Mouse (Mus musculus) limb, embryonic 11.5 days (tissue): ENCODE data around the gene Aasdhppt. TPM values are rescaled to one million over a fixed set of nuclear protein-coding genes. Genes with fewer than 3 reads are reported as not detected.
A peak's percentile ranks its signal among the peaks of the same experiment; 100 is the strongest.

ENCODE experiments used
- ATAC-seq: fragments of 200-750 bp; cut with Nextera tagmentation; 2 replicates; pipeline ENCODE4 v1.8.0; 2017; ENCODE audit warnings: low read depth; ENCODE audit not compliant: insufficient number of reproducible peaks, low FRiP score, low TSS enrichment
- DNase-seq: peaks from one replicate; pipeline ENCODE4 v3.0.0-alpha.2; 2015; ENCODE audit warnings: low spot score
- H3K27ac ChIP-seq: fragments of 300-500 bp; sonication (generic); replicated peaks from 2 replicates; pipeline ENCODE4 v1.5.1; 2014; ENCODE audit warnings: low read depth, mild to moderate bottlenecking, low read length
- H3K27me3 ChIP-seq: fragments of 300-500 bp; sonication (generic); 2 replicates; pipeline ENCODE4 v1.6.1; 2014; ENCODE audit warnings: mild to moderate bottlenecking, low read length, mixed read lengths; ENCODE audit not compliant: control insufficient read depth, insufficient read depth
- H3K36me3 ChIP-seq: fragments of 300-500 bp; sonication (generic); 2 replicates; pipeline ENCODE4 v1.6.1; 2014; ENCODE audit warnings: mild to moderate bottlenecking, low read length, moderate library complexity, mixed read lengths; ENCODE audit not compliant: control insufficient read depth, insufficient read depth
- H3K4me1 ChIP-seq: fragments of 300-500 bp; sonication (generic); 2 replicates; pipeline ENCODE4 v1.6.1; 2014; ENCODE audit warnings: low read length, mixed read lengths; ENCODE audit not compliant: control insufficient read depth, insufficient read depth
- H3K4me2 ChIP-seq: fragments of 300-500 bp; sonication (generic); 2 replicates; pipeline ENCODE4 v1.6.1; 2014; ENCODE audit warnings: low read depth, mild to moderate bottlenecking, moderate library complexity; ENCODE audit not compliant: severe bottlenecking
- H3K4me3 ChIP-seq: fragments of 300-500 bp; sonication (generic); 2 replicates; pipeline ENCODE4 v1.5.1; 2014; ENCODE audit warnings: low read depth, low read length
- H3K9ac ChIP-seq: fragments of 300-500 bp; sonication (generic); 2 replicates; pipeline ENCODE4 v1.6.1; 2014; ENCODE audit warnings: mild to moderate bottlenecking, low read length
- H3K9me3 ChIP-seq: fragments of 300-500 bp; sonication (generic); 2 replicates; pipeline ENCODE4 v1.6.1; 2016; ENCODE audit warnings: low read length; ENCODE audit not compliant: control insufficient read depth
- WGBS: fragments of 180-500 bp; shearing (Covaris S2); extraction: QIAGEN DNeasy Blood & Tissue Kit; methylation state at CpG from one replicate; pipeline ENCODE4 v1.1.7; 2014; 5-methylcytosine and 5-hydroxymethylcytosine counted together
- polyA plus RNA-seq: library from polyadenylated mRNA; unstranded; fragments of >200 nt; fragmentation: Nextera tagmentation; extraction: Ambion mirVana; gene quantifications from 2 replicates; pipeline ENCODE4 v1.2.1, GENCODE M21; 2014

Gene Aasdhppt
- polyA plus RNA-seq, 1 experiment from 2014 or later: 38.9 TPM

GRCm38 (mm10) chr9:4304867-4305266, 4.4 kb downstream of the Aasdhppt start:
- Histone ChIP-seq H3K4me2 (no peak overlapping the region), H3K9ac (no peak overlapping the region), H3K36me3 (no peaks in the 10 kb centered on the region), H3K27me3 (no peaks in the 10 kb centered on the region), H3K4me1 (peaks cover 2% of the 10 kb centered on the region; the same call in 1 of the 2 replicates), H3K9me3 (no peaks in the 10 kb centered on the region), H3K4me3 (no peak overlapping the region), H3K27ac (no peak overlapping the region)
- DNase-seq (no peak), ATAC-seq (no peak)
- WGBS: 65% methylated on average over 1 of the region's 1 CpGs

GRCm38 (mm10) chr9:4300466-4300865, 8.8 kb downstream of the Aasdhppt start:
- Histone ChIP-seq H3K9ac (no peak overlapping the region), H3K27ac (no peak overlapping the region), H3K27me3 (no peaks in the 10 kb centered on the region), H3K36me3 (no peaks in the 10 kb centered on the region), H3K4me1 (no peaks in the 10 kb centered on the region), H3K4me3 (no peak overlapping the region), H3K9me3 (no peaks in the 10 kb centered on the region), H3K4me2 (no peak overlapping the region)
- no peak for DNase-seq
- no peak for ATAC-seq
- 92% methylated on average over 2 of the region's 2 CpGs for WGBS

- no peaks in the 10 kb centered on the region for H3K36me3 ChIP-seq
- no peaks in the 10 kb centered on the region for H3K4me1 ChIP-seq
- no peak overlapping the region for H3K4me3 ChIP-seq
- ATAC-seq (no peak), DNase-seq (no peak)
- H3K4me2 ChIP-seq: no peak overlapping the region
- H3K27ac ChIP-seq: no peak overlapping the region
- 32% methylated on average over 3 of the region's 3 CpGs for WGBS
- no peaks in the 10 kb centered on the region for H3K9me3 ChIP-seq
- H3K9ac ChIP-seq: no peak overlapping the region
- H3K27me3 ChIP-seq: no peaks in the 10 kb centered on the region
These were observed 25.4 kb downstream of the Aasdhppt start for GRCm38 (mm10) chr9:4283850-4284249.

DNA sequence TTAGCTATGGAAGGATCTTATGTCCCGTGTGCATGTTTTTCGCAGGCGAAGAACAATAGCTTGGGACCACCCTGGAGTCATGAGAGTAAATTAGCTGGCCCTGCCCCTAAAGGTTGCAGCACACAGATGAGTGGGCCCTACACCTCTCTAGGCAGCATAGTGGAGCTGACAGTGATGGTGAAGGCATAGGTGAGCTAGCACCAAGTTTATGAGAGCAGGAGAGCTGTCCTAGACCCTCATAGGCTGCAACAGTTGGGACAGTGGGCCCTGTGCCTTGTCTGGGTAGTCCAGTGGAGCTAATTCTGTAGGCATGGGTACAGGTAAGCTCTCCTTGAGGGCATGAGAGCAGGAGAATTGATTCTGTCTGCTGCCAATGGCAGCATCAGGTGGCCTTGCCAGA, 42.4 kb downstream of the Aasdhppt start:
- DNase-seq: no peak
- H3K36me3 ChIP-seq: no peaks in the 10 kb centered on the region
- H3K27me3 ChIP-seq: no peaks in the 10 kb centered on the region
- no peaks in the 10 kb centered on the region for H3K4me1 ChIP-seq
- no peak overlapping the region for H3K27ac ChIP-seq
- H3K4me2 ChIP-seq: no peak overlapping the region
- 88% methylated on average over 3 of the region's 3 CpGs for WGBS
- ATAC-seq: no peak
- no peak overlapping the region for H3K4me3 ChIP-seq
- H3K9ac ChIP-seq: no peak overlapping the region
- no peaks in the 10 kb centered on the region for H3K9me3 ChIP-seq

- H3K9me3 ChIP-seq: peaks cover 15% of the 10 kb centered on the region
- DNase-seq (peak; percentile 19), ATAC-seq (no peak)
- H3K4me2 ChIP-seq: no peak overlapping the region
- H3K4me3 ChIP-seq: no peak overlapping the region
- no peaks in the 10 kb centered on the region for H3K36me3 ChIP-seq
- 0 out of 2 replicates have a peak, but pooled peaks cover 2% of the 10 kb centered on the region for H3K27me3 ChIP-seq
- H3K4me1 ChIP-seq: no peaks in the 10 kb centered on the region
- no peak overlapping the region for H3K27ac ChIP-seq
- no peak overlapping the region for H3K9ac ChIP-seq
- WGBS: 64% methylated on average over 12 of the region's 12 CpGs
These were observed 48.6 kb downstream of the Aasdhppt start for GRCm38 (mm10) chr9:4260746-4261090.

DNA sequence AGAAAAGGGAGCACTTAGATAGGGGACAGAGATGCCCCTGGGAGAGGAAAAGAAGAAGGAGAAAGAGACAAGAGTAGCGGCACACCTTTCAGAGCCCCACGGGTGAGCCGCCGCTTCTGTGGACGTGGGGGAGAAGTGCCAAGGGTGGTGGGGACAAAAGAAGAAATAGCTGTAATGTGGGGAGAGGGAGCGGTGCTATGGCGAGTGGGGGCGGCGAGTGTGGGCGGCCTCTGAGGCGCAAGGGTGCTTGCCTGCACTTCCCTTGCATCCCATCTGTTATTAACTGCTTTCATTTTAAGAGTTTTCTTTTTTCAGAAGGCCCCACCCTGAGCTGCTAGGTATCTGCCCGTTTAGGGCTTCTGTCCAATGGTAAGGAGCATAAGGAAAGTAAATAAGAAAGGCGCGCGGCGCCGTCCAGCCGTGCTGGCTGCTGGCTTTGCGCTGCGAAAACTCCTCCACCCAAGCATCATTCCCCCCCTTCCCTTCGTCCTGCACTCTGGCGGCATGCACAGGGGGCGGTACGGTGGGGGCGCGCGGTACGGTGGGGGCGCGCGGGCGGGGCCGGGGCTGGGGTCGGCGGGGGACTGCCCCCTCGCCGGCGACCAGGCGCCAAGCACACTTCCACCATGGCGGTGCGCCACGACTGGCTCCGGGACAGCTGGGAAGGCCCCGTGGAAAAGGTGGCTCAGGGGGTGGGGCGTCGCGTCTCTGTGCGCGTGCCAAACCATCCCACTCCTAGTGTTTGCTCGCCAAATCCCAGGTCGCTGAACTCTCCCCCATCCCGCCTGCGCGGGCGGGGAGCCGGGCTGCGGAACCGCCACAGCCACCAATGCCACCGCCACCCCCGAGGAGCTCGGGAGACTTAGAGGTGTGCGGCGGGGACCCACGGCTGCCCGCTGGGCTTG, 49.2 kb downstream of the Aasdhppt start:
- 50% methylated on average over 56 of the region's 65 CpGs for WGBS
- Histone ChIP-seq H3K4me2 (no peak overlapping the region), H3K27ac (no peak overlapping the region), H3K4me1 (no peaks in the 10 kb centered on the region), H3K27me3 (0 out of 2 replicates have a peak, but pooled peaks cover 2% of the 10 kb centered on the region), H3K9me3 (peaks cover 15% of the 10 kb centered on the region), H3K9ac (no peak overlapping the region), H3K36me3 (no peaks in the 10 kb centered on the region), H3K4me3 (0 out of 2 replicates have a peak overlapping the region, but pooled peaks have one; percentile 1)
- DNase-seq (peak; percentile 73), ATAC-seq (0 out of 2 replicates have a peak, but pooled peaks have one; percentile 35)

- Histone ChIP-seq H3K4me2 (no peak overlapping the region), H3K9me3 (peaks cover 15% of the 10 kb centered on the region), H3K4me3 (no peak overlapping the region), H3K4me1 (no peaks in the 10 kb centered on the region), H3K36me3 (no peaks in the 10 kb centered on the region), H3K9ac (no peak overlapping the region), H3K27me3 (0 out of 2 replicates have a peak, but pooled peaks cover 2% of the 10 kb centered on the region), H3K27ac (no peak overlapping the region)
- WGBS: 90% methylated on average over 10 of the region's 10 CpGs
- DNase-seq (no peak), ATAC-seq (no peak)
These were observed 50.2 kb downstream of the Aasdhppt start for GRCm38 (mm10) chr9:4259074-4259473.
